Mouse (Mus musculus): ENCODE measurements at regions not wholly inside any gene's neighbourhood (a gene's known extent, or its start where the extent isn't known, plus 50 kb on each side); places are given as distances from the start of the nearest gene placed in this dataset.

GRCm38 (mm10) chr13:98413233-98413632, 59.2 kb downstream of the Foxd1 start:
- no peak overlapping the region for H3K9ac ChIP-seq (ENCODE audit: control insufficient read depth, low read depth, low read length, poor library complexity, severe bottlenecking)
- no peaks in the 10 kb centered on the region for H3K9me3 ChIP-seq (replicated peaks; ENCODE audit: insufficient read depth, low read length)
- no peaks in the 10 kb centered on the region for H3K36me3 ChIP-seq (ENCODE audit: control insufficient read depth in 1 of 2, insufficient read depth in 2 of 2, low read length in 2 of 2)
- no peaks in the 10 kb centered on the region for H3K4me1 ChIP-seq (ENCODE audit: control insufficient read depth in 1 of 2, insufficient read depth in 2 of 2, low read length in 2 of 2)
- H3K27ac ChIP-seq (ENCODE audit: control insufficient read depth, low read depth, low read length), result no peak overlapping the region
- no peak for TF ChIP-seq EP300 (IDR thresholded peaks at IDR 0.05; ENCODE audit: low read depth in 1 of 2, low read length in 2 of 2)
- no peak for TF ChIP-seq TAL1 (IDR thresholded peaks at IDR 0.05; ENCODE audit: low read length)
- TF ChIP-seq NELFE (IDR thresholded peaks at IDR 0.05; ENCODE audit: low read depth, low read length), result no peak
- TF ChIP-seq NRF1 (IDR thresholded peaks at IDR 0.05; ENCODE audit: insufficient read depth, low read depth, low read length, poor library complexity, severe bottlenecking), result no peak
- no peak for TF ChIP-seq ZNF384 (IDR thresholded peaks at IDR 0.05; ENCODE audit: low read depth, low read length)
- TF ChIP-seq KAT2A (conservative IDR thresholded peaks at IDR 0.05; ENCODE audit: low read depth, low read length), result no peak
- TF ChIP-seq SIN3A (IDR thresholded peaks at IDR 0.05; ENCODE audit: low read length), result no peak
- TF ChIP-seq RCOR1 (IDR thresholded peaks at IDR 0.05; ENCODE audit: low read depth, low read length), result no peak
- no peak for DNase-seq (ENCODE audit: low read depth, low spot score)
- H3K4me3 ChIP-seq (ENCODE audit: control insufficient read depth in 1 of 2, insufficient read depth in 1 of 2, low read depth in 2 of 2, low read length in 2 of 2), result no peak overlapping the region
- no peaks in the 10 kb centered on the region for H3K79me2 ChIP-seq (ENCODE audit: control insufficient read depth, insufficient read depth, low read length, poor library complexity)
- no peaks in the 10 kb centered on the region for H3K27me3 ChIP-seq (ENCODE audit: control insufficient read depth in 1 of 2, insufficient read depth in 2 of 2, low read length in 2 of 2)

Data from MEL (cell line).